Mouse (Mus musculus): ENCODE measurements around the gene Ptpre.
A peak's percentile ranks its signal among the peaks of the same experiment; 100 is the strongest.

Gene Ptpre

GRCm38 (mm10) chr7:135576329-135576728, 39.0 kb downstream of the Ptpre start:
- no peak for DNase-seq (ENCODE audit: low read depth, low spot score)

GRCm38 (mm10) chr7:135578715-135579325, 41.5 kb downstream of the Ptpre start:
- DNase-seq (ENCODE audit: low read depth, low spot score), result no peak

- DNase-seq (ENCODE audit: low read depth, low spot score), result no peak
Observed at GRCm38 (mm10) chr7:135580306-135581091, 43.2 kb downstream of the Ptpre start.

GRCm38 (mm10) chr7:135581128-135581527, 43.8 kb downstream of the Ptpre start:
- DNase-seq (ENCODE audit: low read depth, low spot score), result no peak

GRCm38 (mm10) chr7:135585125-135585687, 47.9 kb downstream of the Ptpre start:
- DNase-seq (ENCODE audit: low read depth, low spot score), result no peak

GRCm38 (mm10) chr7:135586402-135586801, 49.1 kb downstream of the Ptpre start:
- no peak for DNase-seq (ENCODE audit: low read depth, low spot score)

- DNase-seq (ENCODE audit: low read depth, low spot score), result no peak
Observed at GRCm38 (mm10) chr7:135587821-135588575, 50.7 kb downstream of the Ptpre start.

GRCm38 (mm10) chr7:135588620-135589309, 51.5 kb downstream of the Ptpre start:
- peak; percentile 9 for DNase-seq (ENCODE audit: low read depth, low spot score)

- DNase-seq (ENCODE audit: low read depth, low spot score), result no peak
Observed at GRCm38 (mm10) chr7:135591461-135591860, 54.2 kb downstream of the Ptpre start.

GRCm38 (mm10) chr7:135593286-135593685, 56.0 kb downstream of the Ptpre start:
- DNase-seq (ENCODE audit: low read depth, low spot score), result no peak

GRCm38 (mm10) chr7:135593825-135594224, 56.5 kb downstream of the Ptpre start:
- no peak for DNase-seq (ENCODE audit: low read depth, low spot score)

- no peak for DNase-seq (ENCODE audit: low read depth, low spot score)
Observed at GRCm38 (mm10) chr7:135594676-135595075, 57.4 kb downstream of the Ptpre start.

- no peak for DNase-seq (ENCODE audit: low read depth, low spot score)
Observed at GRCm38 (mm10) chr7:135595640-135596174, 58.4 kb downstream of the Ptpre start.

GRCm38 (mm10) chr7:135597006-135597405, 59.7 kb downstream of the Ptpre start:
- no peak for DNase-seq (ENCODE audit: low read depth, low spot score)

GRCm38 (mm10) chr7:135597604-135598289, 60.5 kb downstream of the Ptpre start:
- DNase-seq (ENCODE audit: low read depth, low spot score), result no peak

GRCm38 (mm10) chr7:135598303-135598855, 61.1 kb downstream of the Ptpre start:
- no peak for DNase-seq (ENCODE audit: low read depth, low spot score)

GRCm38 (mm10) chr7:135600076-135600475, 62.8 kb downstream of the Ptpre start:
- DNase-seq (ENCODE audit: low read depth, low spot score), result no peak

- DNase-seq (ENCODE audit: low read depth, low spot score), result no peak
Observed at GRCm38 (mm10) chr7:135601607-135602006, 64.3 kb downstream of the Ptpre start.

GRCm38 (mm10) chr7:135602265-135602664, 65.0 kb downstream of the Ptpre start:
- no peak for DNase-seq (ENCODE audit: low read depth, low spot score)

- no peak for DNase-seq (ENCODE audit: low read depth, low spot score)
Observed at GRCm38 (mm10) chr7:135602881-135603523, 65.7 kb downstream of the Ptpre start.

All from 3T3-L1 (cell line).